Mouse (Mus musculus): ENCODE data around the gene Olfr47. TPM values are rescaled to one million over a fixed set of nuclear protein-coding genes. Genes with fewer than 3 reads are reported as not detected.

Olfr47 gene
- total and polyA plus RNA-seq, 2 experiments from 2014 or later = not detected

DNA sequence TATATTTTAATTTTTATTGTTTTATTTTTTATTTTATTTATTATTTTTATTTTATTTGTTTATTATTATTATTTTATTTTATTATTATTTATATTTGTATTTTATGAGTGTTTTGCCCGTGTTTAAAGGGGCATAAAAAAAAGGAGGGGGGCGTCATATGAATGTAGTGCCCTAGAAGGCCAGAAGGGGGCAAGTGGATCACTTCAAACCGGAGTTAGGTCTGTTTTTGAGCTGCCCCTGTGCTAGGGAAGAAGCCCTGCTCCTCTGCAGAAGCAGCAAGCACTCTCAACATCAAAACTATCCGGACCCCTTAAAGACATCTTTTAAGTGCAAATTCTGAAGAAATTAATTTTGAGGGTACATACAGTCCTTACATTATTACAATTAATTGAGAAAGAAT lies 10.7 kb downstream of the Olfr47 start:
- ATAC-seq = no peak
- H3K4me3 ChIP-seq (ENCODE audit: low read length) = no peak overlapping the region
- no peak overlapping the region for H3K27ac ChIP-seq
- no peaks in the 10 kb centered on the region for H3K9me3 ChIP-seq (ENCODE audit: low read length)
- no peaks in the 10 kb centered on the region for H3K36me3 ChIP-seq (ENCODE audit: insufficient read depth, low read length)
- no peaks in the 10 kb centered on the region for H3K27me3 ChIP-seq (ENCODE audit: insufficient read depth, low read length)
- WGBS = 26% methylated on average over 4 of the region's 4 CpGs
- H3K4me2 ChIP-seq (ENCODE audit: low read depth, low read length) = no peak overlapping the region
- H3K4me1 ChIP-seq (ENCODE audit: insufficient read depth, low read length) = no peaks in the 10 kb centered on the region
- DNase-seq (ENCODE audit: low spot score) = peak; percentile 22
- H3K9ac ChIP-seq (replicated peaks; ENCODE audit: low read length) = no peak overlapping the region
- TF ChIP-seq CTCF (IDR thresholded peaks at IDR 0.05; ENCODE audit: low read depth) = peak; percentile 54

DNA sequence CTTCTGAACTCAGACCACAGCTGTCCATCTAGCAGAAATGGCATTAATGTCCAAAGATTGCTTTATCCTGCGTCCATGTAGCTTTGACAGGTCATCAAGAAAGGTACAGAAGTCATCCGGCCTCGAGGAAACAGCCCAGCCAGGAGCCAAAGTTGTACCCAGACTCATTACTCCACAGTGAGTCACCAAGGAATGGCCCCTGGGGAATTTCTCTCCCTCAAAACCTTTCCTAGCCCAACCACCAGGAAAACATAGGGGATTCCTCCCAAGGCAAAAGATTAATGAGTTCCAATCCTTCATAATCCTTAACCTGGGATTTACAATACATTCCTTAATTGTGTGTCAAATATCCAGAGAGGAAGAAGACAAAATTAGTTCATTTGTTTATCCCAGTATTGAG lies 16.1 kb downstream of the Olfr47 start:
- Histone ChIP-seq H3K9me3 (ENCODE audit: low read length) (no peaks in the 10 kb centered on the region), H3K9ac (replicated peaks; ENCODE audit: low read length) (no peak overlapping the region), H3K4me1 (ENCODE audit: insufficient read depth, low read length) (no peaks in the 10 kb centered on the region), H3K4me2 (ENCODE audit: low read depth, low read length) (no peak overlapping the region), H3K36me3 (ENCODE audit: insufficient read depth, low read length) (no peaks in the 10 kb centered on the region), H3K27me3 (ENCODE audit: insufficient read depth, low read length) (no peaks in the 10 kb centered on the region), H3K27ac (no peak overlapping the region), H3K4me3 (ENCODE audit: low read length) (no peak overlapping the region)
- DNase-seq (ENCODE audit: low spot score) = no peak
- no peak for TF ChIP-seq CTCF (IDR thresholded peaks at IDR 0.05; ENCODE audit: low read depth)
- 78% methylated on average over 3 of the region's 3 CpGs for WGBS
- ATAC-seq = no peak

DNA sequence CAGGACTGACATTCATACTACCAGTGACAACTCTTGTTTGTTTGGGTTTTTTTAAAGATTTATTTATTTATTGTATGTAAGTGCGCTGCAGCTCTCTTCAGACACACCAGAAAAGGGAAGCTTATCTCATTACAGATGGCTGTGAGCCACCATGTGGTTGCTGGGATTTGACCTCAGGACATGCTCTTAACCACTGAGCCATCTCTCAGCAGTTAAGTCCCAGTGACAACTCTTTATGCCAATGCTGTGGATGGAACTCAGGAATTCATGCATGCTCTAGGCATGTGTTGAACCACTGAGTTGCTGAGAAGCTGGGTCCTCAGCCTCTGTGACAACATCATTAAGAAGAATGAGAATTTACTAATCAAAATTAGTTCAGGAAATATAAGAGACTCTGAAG lies 21.7 kb downstream of the Olfr47 start:
- DNase-seq (ENCODE audit: low spot score) (no peak), ATAC-seq (no peak)
- Histone ChIP-seq H3K36me3 (ENCODE audit: insufficient read depth, low read length) (no peaks in the 10 kb centered on the region), H3K4me3 (ENCODE audit: low read length) (no peak overlapping the region), H3K27me3 (ENCODE audit: insufficient read depth, low read length) (no peaks in the 10 kb centered on the region), H3K9me3 (ENCODE audit: low read length) (no peaks in the 10 kb centered on the region), H3K4me1 (ENCODE audit: insufficient read depth, low read length) (no peaks in the 10 kb centered on the region), H3K27ac (no peak overlapping the region), H3K9ac (replicated peaks; ENCODE audit: low read length) (no peak overlapping the region), H3K4me2 (ENCODE audit: low read depth, low read length) (no peak overlapping the region)
- TF ChIP-seq CTCF (IDR thresholded peaks at IDR 0.05; ENCODE audit: low read depth) = no peak
- 90% methylated on average over 1 of the region's 1 CpGs for WGBS

GRCm38 (mm10) chr6:43254193-43254926 lies 23.0 kb downstream of the Olfr47 start:
- WGBS = 61% methylated on average over 7 of the region's 7 CpGs
- Histone ChIP-seq H3K27ac (no peak overlapping the region), H3K4me3 (ENCODE audit: low read length) (no peak overlapping the region), H3K36me3 (ENCODE audit: insufficient read depth, low read length) (no peaks in the 10 kb centered on the region), H3K9me3 (ENCODE audit: low read length) (no peaks in the 10 kb centered on the region), H3K4me1 (ENCODE audit: insufficient read depth, low read length) (no peaks in the 10 kb centered on the region), H3K27me3 (ENCODE audit: insufficient read depth, low read length) (no peaks in the 10 kb centered on the region), H3K4me2 (ENCODE audit: low read depth, low read length) (no peak overlapping the region), H3K9ac (replicated peaks; ENCODE audit: low read length) (no peak overlapping the region)
- ATAC-seq (0 out of 2 replicates have a peak, but pooled peaks have one; percentile 10), DNase-seq (ENCODE audit: low spot score) (peak; percentile 28)
- peak; percentile 68 for TF ChIP-seq CTCF (IDR thresholded peaks at IDR 0.05; ENCODE audit: low read depth)

GRCm38 (mm10) chr6:43260756-43261155 lies 29.4 kb downstream of the Olfr47 start:
- Histone ChIP-seq H3K36me3 (ENCODE audit: insufficient read depth, low read length) (no peaks in the 10 kb centered on the region), H3K27me3 (ENCODE audit: insufficient read depth, low read length) (peaks cover 3% of the 10 kb centered on the region; the same call in 1 of the 2 replicates), H3K9ac (replicated peaks; ENCODE audit: low read length) (no peak overlapping the region), H3K27ac (no peak overlapping the region), H3K9me3 (ENCODE audit: low read length) (no peaks in the 10 kb centered on the region), H3K4me3 (ENCODE audit: low read length) (no peak overlapping the region), H3K4me1 (ENCODE audit: insufficient read depth, low read length) (no peaks in the 10 kb centered on the region), H3K4me2 (ENCODE audit: low read depth, low read length) (no peak overlapping the region)
- no peak for ATAC-seq
- 62% methylated on average over 2 of the region's 2 CpGs for WGBS
- DNase-seq (ENCODE audit: low spot score) = no peak
- TF ChIP-seq CTCF (IDR thresholded peaks at IDR 0.05; ENCODE audit: low read depth) = no peak

- peak; percentile 7 for DNase-seq (ENCODE audit: low spot score)
These were observed 34.2 kb downstream of the Olfr47 start, which contains the start of gene Arhgef5 for GRCm38 (mm10) chr6:43265363-43266041. Gene Arhgef5 (plus strand): TSS chr6:43265582.

More at GRCm38 (mm10) chr6:43265363-43266041, 34.2 kb downstream of the Olfr47 start, which contains the start of gene Arhgef5:
- no peak for TF ChIP-seq CTCF (IDR thresholded peaks at IDR 0.05; ENCODE audit: low read depth)
- Histone ChIP-seq H3K9ac (replicated peaks; ENCODE audit: low read length) (peak within 1 kb of the TSS; percentile 53), H3K4me1 (ENCODE audit: insufficient read depth, low read length) (no peaks in the 10 kb centered on the region), H3K4me2 (ENCODE audit: low read depth, low read length) (peak within 1 kb of the TSS; percentile 82), H3K4me3 (ENCODE audit: low read length) (peak within 1 kb of the TSS; percentile 47), H3K27me3 (ENCODE audit: insufficient read depth, low read length) (peaks cover 9% of the 10 kb centered on the region; the same call in 1 of the 2 replicates), H3K9me3 (ENCODE audit: low read length) (no peaks in the 10 kb centered on the region), H3K27ac (peak within 1 kb of the TSS; percentile 17; the same call in 1 of the 2 replicates), H3K36me3 (ENCODE audit: insufficient read depth, low read length) (no peaks in the 10 kb centered on the region)
- under 1% methylated on average over 48 of the region's 48 CpGs for WGBS
- peak; percentile 64 for ATAC-seq

Data from hindbrain, postnatal 0 days (tissue).